Mouse (Mus musculus) retina, postnatal 7 days (tissue): Measurements from ENCODE around the gene Elmsan1.
"Not testable (repeated sequence)": the region's sequence is repeated elsewhere in the genome, so short reads cannot be mapped to it uniquely, and the experiment has no call there.

Experiments used
- DNase-seq: peaks from one replicate; pipeline ENCODE4 v3.0.0-alpha.2; 2012; ENCODE audit warnings: low read depth, low spot score

The Elmsan1 gene

DNA sequence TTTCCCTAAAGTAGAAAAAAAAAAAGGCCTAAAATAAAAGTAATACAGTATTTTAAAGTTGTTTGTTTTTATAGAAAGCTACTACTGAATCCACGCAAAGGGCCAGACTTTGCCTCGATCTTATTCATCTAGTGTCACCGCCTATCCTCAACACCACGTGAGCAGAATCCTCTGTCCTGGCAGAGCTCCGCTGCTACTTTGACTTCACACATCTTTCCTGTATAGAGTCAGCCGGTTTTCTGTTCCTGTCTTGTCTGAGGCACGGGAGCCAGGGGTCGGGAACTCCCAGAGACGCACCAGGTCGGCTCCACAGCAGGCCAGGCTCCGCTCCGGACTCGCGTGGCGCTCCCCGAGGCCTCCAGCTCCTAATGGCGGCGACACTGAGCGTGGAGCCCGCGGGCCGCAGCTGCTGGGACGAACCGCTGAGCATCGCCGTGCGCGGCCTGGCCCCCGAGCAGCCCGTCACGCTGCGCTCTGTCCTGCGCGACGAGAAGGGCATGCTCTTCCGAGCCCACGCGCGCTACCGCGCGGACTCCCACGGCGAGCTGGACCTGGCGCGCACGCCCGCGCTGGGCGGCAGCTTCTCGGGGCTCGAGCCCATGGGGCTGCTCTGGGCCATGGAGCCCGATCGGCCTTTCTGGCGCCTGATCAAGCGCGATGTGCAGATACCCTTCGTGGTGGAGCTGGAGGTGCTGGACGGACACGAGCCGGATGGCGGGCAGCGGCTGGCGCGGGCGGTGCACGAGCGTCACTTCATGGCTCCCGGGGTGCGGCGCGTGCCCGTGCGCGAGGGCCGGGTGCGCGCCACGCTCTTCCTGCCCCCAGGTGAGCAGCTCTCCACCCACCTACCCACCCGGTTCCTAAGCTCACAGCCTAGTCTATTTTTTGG is 117.8 kb downstream of the Elmsan1 start, which contains the start of gene Acot6:
Gene Acot6 (plus strand): TSS at position 51 of the 889 bp plus-strand sequence.
- DNase-seq = not testable (repeated sequence)

DNA sequence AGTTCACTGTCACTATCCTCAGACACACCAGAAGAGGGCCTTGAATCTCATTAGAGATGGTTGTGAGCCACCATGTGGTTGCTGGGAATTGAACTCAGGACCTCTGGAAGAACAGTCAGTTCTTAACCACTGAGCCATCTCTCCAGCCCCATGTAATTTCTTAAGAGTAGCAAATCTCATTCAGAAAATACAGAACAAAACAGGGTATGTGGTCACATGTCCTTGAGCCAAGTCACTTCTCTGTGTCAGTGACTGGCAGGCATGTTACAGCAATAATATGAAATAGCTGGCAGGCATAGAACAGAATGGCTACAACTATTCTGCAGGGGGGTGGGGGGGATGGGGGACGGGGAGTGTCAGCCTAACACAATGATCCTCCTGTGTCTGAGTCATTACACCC is 118.6 kb downstream of the Elmsan1 start:
- DNase-seq = no peak

DNA sequence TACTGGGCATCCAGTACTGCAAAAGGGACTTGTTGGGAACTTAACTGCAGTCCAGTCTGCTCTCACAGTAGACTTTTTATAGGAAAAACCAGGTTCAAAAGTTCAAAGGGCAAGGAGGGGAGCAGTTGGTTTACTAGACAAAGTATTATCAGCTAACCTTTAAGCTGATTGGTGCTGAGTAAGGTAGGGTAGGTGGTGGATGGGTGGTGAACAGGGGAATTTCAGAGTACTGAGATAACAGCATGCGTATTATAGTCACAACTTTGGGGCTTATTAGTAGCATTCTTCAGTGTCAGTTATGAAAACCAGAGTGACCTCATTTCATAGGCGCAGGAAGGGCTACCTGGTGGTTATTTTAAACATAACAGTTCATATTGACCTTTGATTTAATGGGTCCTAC is 119.1 kb downstream of the Elmsan1 start:
- DNase-seq = no peak
